Mouse (Mus musculus): ENCODE data around the gene Gcnt2.
"Not testable (repeated sequence)": the region's sequence is repeated elsewhere in the genome, so short reads cannot be mapped to it uniquely, and the experiment has no call there.

Gcnt2 gene

DNA sequence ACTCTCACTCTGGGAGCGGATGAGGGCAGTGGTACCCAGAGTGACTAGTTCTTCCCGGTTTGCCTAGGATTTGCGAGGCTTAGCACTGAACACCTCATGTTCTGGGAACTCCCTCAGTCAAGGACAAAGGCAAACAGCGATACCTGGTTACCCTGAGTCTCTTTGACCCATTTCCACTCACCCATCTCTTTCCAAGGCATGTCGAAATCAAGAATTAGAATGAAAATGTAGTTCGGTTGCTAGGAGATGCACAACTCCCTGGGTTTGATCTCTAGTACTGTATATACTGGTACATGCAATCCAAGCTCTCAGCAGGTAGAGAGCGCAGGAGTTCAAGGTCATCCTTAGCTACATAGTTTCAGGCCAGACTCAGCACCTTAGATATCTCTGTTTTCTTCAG, 47.0 kb downstream of the Gcnt2 start:
- no peak for DNase-seq (ENCODE audit: low spot score in 2 of 2)

- DNase-seq (ENCODE audit: low spot score in 2 of 2) = no peak
These were observed 47.7 kb downstream of the Gcnt2 start for GRCm38 (mm10) chr13:40907274-40907673.

DNA sequence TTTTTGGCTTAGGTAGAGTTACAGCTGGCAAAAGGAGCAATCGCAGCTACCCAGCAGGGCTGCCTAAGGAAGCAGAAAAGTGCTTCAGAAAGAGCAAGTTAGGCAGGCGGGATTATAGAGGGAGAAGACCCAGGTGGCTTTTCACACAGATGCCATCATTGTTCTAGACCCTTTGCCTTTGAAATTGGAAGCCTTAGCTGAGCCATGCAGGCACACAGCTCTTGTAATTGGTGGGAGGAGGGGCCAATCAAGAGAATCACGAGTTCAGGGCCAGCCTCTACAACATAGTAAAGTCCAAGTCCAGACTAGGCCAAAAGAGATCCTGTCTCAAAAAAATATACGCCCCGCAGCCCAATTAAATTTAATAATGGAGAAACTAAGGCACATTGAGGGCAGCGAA, 48.5 kb downstream of the Gcnt2 start:
- DNase-seq (ENCODE audit: low spot score in 2 of 2) = no peak

DNA sequence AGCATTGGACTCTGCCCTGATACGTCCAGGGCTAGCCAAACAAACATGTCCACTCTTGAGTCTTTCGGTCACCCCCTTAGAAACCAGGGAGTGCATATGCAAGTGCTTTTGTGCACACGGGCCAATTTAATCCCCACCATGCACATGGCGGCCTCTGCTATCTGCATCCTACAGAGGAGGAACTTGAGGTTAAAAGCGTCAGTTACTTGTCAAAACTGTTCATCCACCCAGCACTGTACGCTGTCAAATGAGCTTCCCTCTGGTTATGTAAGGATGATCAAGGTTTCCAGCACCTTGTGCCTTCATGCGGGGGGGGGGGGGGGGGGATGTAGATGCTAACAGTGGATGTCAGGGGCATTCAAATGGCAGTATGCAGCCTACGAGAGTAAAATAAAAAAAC, 49.5 kb downstream of the Gcnt2 start:
- DNase-seq (ENCODE audit: low spot score in 2 of 2) = no peak

- DNase-seq (ENCODE audit: low spot score in 2 of 2) = no peak
These were observed 50.5 kb downstream of the Gcnt2 start for GRCm38 (mm10) chr13:40910047-40910446.

DNA sequence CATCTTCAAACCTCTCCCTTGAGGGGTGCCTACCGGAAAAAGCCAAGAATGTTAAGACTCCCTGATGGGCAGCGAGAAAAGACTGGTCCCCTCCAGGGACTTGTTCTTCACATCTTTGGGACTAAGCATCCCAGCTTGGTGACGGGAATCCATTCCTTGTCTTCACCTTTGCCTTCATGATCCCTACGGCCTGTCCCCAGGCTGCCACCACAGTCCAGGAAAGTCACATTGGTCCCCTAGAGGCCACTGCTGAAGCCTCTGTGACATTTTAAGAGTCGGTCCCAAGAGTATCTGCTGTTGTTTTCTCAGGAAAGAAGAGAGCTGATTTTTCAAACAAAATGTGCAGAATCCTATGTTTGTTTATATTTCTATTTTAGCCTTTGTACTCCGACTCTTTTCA, 52.4 kb downstream of the Gcnt2 start:
- DNase-seq (ENCODE audit: low spot score in 2 of 2) = peak in 1 of 2 experiments; percentile 31

- DNase-seq (ENCODE audit: low spot score in 2 of 2) = no peak
These were observed 54.0 kb downstream of the Gcnt2 start for GRCm38 (mm10) chr13:40913395-40914018.

GRCm38 (mm10) chr13:40914053-40914585, 54.6 kb downstream of the Gcnt2 start:
- DNase-seq (ENCODE audit: low spot score in 2 of 2) = no peak

DNA sequence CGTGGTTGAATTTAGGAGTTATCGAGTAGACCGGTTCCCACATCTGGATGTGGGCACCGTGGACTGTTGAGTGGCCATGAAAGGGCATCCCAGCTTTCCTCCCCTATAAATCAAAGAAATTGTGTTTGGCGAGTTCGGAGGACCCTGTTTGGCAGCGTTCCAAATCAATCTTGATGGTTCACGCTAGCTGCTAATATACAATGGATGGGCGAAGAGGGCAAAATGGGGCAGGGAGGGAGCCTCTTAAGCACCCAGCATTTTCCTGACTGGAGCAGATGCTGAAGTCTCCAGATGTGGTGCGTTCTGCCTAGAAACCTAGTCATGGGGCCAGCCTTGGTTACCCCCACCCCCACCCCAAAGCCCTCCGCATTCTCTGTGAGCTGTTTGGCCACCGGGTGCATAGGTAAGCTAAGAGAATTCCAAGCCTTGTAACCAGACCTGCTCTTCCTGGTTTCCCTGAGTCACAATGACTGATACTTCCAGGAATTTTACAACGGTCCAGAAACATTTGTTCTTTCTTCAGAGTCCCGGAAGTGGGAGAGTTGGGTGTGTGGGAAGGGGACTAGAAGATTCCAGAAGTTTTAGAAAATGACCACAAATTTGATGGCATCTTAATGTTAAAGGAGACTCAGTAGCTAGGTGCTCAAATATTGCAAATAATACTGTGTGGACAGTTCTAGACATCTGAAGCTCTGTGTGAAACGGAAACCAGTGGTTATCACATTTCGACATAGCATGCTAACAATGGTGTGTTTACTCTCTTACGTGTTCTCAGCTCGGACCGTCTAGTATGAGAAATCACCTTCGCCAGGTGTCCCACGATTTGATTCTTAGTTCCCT, 57.0 kb downstream of the Gcnt2 start:
- no peak for DNase-seq (ENCODE audit: low spot score in 2 of 2)

GRCm38 (mm10) chr13:40917161-40918091, 57.9 kb downstream of the Gcnt2 start:
- peak; percentile 62 to 65 for DNase-seq (ENCODE audit: low spot score in 2 of 2)

DNA sequence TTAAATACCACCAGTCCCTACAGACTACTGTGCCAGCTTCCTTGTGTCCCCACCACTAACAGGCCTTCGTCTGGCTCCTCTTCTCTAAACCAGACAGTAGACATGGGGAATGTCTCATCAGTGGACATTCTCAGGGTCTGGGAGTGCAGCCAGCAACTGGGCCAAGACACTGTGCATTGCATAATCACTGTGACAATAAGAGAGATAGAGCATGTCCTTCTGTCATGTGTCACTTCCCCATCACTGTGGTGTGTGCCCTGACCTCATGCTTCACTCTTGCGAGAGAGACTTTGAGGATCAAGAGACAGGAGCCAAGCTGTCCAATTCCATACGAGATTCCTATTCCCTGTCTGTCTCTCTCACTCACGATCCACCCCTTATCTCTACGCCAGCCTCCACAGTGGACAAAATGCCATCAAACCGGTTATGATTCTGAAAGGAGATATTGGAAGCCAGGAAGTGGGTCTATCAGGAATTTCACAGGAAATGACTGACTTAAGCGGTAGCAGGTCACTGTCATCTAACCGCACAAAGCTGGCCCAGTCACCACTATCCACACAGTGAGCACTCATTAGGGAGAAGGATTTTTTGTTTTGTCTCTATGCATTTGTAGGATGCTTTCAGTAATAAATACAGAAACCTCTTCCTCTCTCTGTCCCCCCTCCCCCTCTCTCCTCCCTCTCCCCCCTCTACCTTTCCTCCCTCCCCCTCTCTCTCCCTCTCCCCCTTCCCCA, 61.9 kb downstream of the Gcnt2 start:
- DNase-seq (ENCODE audit: low spot score in 2 of 2) = peak; percentile 56

- no peak for DNase-seq (ENCODE audit: low spot score in 2 of 2)
These were observed 62.8 kb downstream of the Gcnt2 start for GRCm38 (mm10) chr13:40922311-40922877.

DNA sequence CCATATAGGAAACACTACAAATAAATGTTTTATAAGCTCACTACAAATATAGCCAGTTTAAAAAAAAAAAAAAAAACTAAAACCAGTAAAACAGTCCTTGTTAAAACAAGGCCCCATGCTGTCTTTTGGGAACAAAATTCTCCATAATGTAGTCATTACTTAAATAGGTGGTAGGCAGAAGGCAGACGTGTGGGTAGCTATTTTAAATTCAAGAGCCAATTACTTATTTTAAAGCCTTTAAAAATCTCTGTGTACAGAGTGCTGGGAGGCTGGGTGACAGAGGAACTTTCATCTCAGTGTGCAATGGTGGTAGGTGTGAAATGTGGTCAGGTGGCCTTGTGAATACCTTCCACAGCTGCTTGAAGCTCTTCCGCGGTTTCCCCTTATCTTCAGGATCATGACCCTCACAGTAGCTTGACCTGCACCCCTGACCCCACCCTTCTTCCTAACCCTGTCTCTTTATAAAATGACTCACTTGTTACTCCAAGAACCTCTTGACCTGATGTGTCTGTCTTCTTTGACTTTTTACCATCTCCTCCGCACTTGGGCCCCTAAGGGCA, 64.3 kb downstream of the Gcnt2 start:
- DNase-seq (ENCODE audit: low spot score in 2 of 2) = no peak

GRCm38 (mm10) chr13:40928192-40928898, 68.8 kb downstream of the Gcnt2 start:
- DNase-seq (ENCODE audit: low spot score in 2 of 2) = no peak

DNA sequence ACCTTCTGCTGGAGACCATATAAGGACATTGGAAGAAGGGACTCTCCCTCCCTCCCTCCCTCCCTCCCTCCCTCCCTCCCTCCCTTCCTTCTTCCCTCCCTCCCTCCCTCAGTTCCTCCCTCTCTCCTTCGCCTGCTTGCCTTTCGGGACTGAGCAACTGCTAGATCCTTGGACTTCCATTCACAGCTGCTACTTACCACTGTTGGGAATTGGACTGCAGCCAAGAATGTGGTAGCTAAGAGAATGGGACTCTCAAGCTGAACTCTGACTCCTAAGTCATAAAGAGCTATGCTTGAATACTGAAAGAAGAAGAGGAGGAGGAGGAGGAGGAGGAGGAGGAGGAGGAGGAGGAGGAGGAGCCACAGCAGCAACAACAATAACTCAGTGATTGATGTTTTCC, 72.3 kb downstream of the Gcnt2 start:
- DNase-seq (ENCODE audit: low spot score in 2 of 2) = not testable (repeated sequence)

- DNase-seq (ENCODE audit: low spot score in 2 of 2) = no peak
These were observed 73.0 kb downstream of the Gcnt2 start for GRCm38 (mm10) chr13:40932573-40932972.

GRCm38 (mm10) chr13:40934341-40934740, 74.8 kb downstream of the Gcnt2 start:
- no peak for DNase-seq (ENCODE audit: low spot score in 2 of 2)

- no peak for DNase-seq (ENCODE audit: low spot score in 2 of 2)
These were observed 78.0 kb downstream of the Gcnt2 start for GRCm38 (mm10) chr13:40937586-40937985.

DNA sequence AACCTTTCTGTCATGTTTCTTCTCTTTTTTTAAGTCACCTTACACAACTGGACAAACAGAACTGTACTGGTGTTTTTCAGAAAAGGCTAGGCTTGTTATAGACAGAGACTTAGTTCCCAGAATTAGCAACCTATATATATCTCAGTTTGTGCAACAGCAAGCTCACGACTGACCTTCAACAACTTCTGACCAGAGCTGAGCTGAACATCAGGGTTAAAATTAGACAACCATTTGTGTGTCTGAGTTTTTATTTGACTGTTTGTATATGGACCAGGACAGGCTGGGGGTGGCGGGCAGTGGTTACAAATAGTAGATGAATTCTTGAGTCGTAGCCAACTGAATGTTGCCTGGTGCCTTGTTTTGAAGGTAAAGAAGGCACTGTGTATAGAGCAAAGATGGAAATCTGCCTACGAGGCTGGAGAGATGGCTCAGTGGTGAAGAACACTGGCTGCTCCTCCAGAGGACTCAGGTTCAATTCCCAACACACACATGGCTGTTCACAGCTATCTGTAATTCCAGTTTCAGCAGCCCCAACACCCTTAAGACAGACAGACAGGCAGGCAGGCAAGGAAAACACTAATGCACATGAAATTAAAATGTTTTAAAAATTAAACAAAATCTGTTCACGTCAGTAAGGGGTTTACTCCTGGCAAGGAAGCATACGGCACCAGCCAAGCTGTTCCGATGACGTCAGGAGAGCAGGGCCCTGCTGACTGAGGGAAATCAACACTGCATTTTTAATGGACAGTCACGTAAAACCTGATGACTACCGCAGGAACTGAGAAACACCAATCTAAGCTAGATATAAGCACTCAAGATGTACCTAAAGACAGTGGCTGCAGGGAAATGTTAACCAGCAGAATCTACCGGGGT, 79.2 kb downstream of the Gcnt2 start:
- DNase-seq (ENCODE audit: low spot score in 2 of 2) = peak in 1 of 2 experiments; percentile 39
